Mouse (Mus musculus) intestine, embryonic 16.5 days (tissue): ENCODE measurements around the gene Pik3c2b. TPM values are rescaled to one million over a fixed set of nuclear protein-coding genes. Genes with fewer than 3 reads are reported as not detected.

ENCODE experiments used
- ATAC-seq: fragments of 200-750 bp; cut with Nextera tagmentation; 2 replicates; pipeline ENCODE4 v1.8.0; 2017; ENCODE audit warnings: moderate TSS enrichment, moderate library complexity
- H3K27ac ChIP-seq: fragments of 300-500 bp; sonication (generic); 2 replicates; pipeline ENCODE4 v1.5.1; 2014; ENCODE audit warnings: mild to moderate bottlenecking, low read length
- H3K27me3 ChIP-seq: fragments of 300-500 bp; sonication (generic); replicated peaks from 2 replicates; pipeline ENCODE4 v1.6.1; 2014; ENCODE audit warnings: low read length, control low read depth, mixed read lengths; ENCODE audit not compliant: control insufficient read depth, insufficient read depth
- H3K36me3 ChIP-seq: fragments of 300-500 bp; sonication (generic); 2 replicates; pipeline ENCODE4 v1.6.1; 2014; ENCODE audit warnings: low read length, control low read depth; ENCODE audit not compliant: control insufficient read depth, insufficient read depth
- H3K4me1 ChIP-seq: fragments of 300-500 bp; sonication (generic); 2 replicates; pipeline ENCODE4 v1.6.1; 2014; ENCODE audit warnings: low read length, control low read depth, mixed read lengths; ENCODE audit not compliant: control insufficient read depth, insufficient read depth
- H3K4me2 ChIP-seq: fragments of 300-500 bp; sonication (generic); 2 replicates; pipeline ENCODE4 v1.6.1; 2014; ENCODE audit warnings: low read depth, low read length, control low read depth
- H3K4me3 ChIP-seq: fragments of 300-500 bp; sonication (generic); 2 replicates; pipeline ENCODE4 v1.5.1; 2014; ENCODE audit warnings: mild to moderate bottlenecking, low read length
- H3K9ac ChIP-seq: fragments of 300-500 bp; sonication (generic); 2 replicates; pipeline ENCODE4 v1.6.1; 2014; ENCODE audit warnings: low read depth, low read length
- H3K9me3 ChIP-seq: fragments of 300-500 bp; sonication (generic); 2 replicates; pipeline ENCODE4 v1.6.1; 2016; ENCODE audit warnings: low read length, control low read depth; ENCODE audit not compliant: control insufficient read depth
- WGBS: fragments of 180-500 bp; shearing (Covaris S2); extraction: QIAGEN DNeasy Blood & Tissue Kit; methylation state at CpG from one replicate; pipeline ENCODE4 v1.1.7; 2014; 5-methylcytosine and 5-hydroxymethylcytosine counted together
- polyA plus RNA-seq: library from polyadenylated mRNA; unstranded; fragments of >200 nt; fragmentation: Nextera tagmentation; extraction: Ambion mirVana; gene quantifications from 2 replicates; pipeline ENCODE4 v1.2.1, GENCODE M21; 2015

The Pik3c2b gene
- polyA plus RNA-seq, 1 experiment from 2014 or later: 5.3 TPM

DNA sequence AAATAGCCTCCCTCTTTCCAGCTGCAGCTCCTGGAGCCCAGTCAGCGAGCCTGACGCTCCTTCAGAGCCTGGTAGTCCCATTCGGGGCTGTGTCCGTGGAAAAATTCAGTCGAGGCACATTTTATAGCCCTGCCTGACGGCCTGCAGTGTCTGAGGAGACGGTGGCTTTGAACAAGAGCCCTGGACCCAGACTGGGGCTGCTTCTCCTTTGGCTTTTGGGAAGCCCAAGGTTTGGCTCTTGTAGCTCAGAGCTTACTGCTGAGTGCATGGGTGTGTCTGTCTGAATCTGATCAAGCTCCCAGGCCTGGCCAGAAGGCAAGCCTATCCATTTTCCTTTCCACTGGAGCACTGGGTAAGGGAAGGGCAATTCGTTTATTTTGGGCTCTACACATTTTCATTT is 2.1 kb downstream of the Pik3c2b start:
- Histone ChIP-seq H3K27me3 (no peaks in the 10 kb centered on the region), H3K4me3 (peak overlapping the region; percentile 72), H3K27ac (peak overlapping the region; percentile 92), H3K9me3 (no peaks in the 10 kb centered on the region), H3K4me2 (peak overlapping the region; percentile 92), H3K4me1 (peaks cover 37% of the 10 kb centered on the region), H3K36me3 (no peaks in the 10 kb centered on the region), H3K9ac (peak overlapping the region; percentile 98)
- ATAC-seq: no peak
- WGBS: 46% methylated on average over 8 of the region's 8 CpGs

DNA sequence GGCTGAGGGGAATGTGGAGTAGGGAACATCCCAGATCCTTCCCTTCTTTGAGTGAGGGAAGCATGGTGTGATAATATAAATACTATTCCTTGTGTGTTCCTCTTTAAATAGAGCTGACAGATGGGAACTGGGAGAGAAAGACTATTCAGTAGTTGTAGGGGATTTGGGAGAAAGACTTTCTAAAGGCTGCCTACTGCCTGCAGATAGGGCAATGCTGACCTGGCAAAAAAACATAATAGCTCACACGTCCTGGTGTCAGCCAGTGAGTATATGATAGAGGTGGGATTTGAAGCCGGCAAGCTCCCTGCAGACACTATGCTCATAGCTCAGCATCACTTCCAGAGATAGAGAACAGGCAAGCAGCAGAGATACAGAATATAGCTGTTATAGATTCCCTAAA is 3.2 kb downstream of the Pik3c2b start:
- Histone ChIP-seq H3K9ac (no peak overlapping the region), H3K36me3 (no peaks in the 10 kb centered on the region), H3K27me3 (no peaks in the 10 kb centered on the region), H3K4me2 (no peak overlapping the region), H3K4me3 (no peak overlapping the region), H3K4me1 (peaks cover 43% of the 10 kb centered on the region), H3K27ac (no peak overlapping the region), H3K9me3 (no peaks in the 10 kb centered on the region)
- no peak for ATAC-seq
- 42% methylated on average over 2 of the region's 2 CpGs for WGBS

DNA sequence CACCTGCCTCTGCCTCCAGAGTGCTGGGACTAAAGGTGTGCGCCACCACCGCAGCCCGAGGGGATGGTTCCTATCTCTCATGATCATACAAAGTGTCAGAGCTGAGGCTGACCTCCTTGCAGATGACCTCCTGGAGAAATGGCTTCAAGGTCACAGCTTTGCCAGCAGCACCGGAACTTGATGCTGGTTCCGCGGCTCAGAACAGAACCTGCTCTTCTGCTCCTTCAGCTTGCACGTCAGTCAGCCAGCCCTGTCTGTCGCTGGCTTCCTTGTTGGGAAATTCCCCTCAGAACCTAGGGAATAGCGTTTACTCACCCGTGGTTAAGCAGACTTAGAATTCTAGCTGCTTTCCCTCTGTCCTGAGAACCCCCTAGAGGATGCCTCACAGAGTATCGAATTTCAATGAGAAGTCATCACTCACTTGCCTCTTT is 4.5 kb downstream of the Pik3c2b start:
- H3K4me1 ChIP-seq: peaks cover 40% of the 10 kb centered on the region
- no peak overlapping the region for H3K4me2 ChIP-seq
- H3K27me3 ChIP-seq: no peaks in the 10 kb centered on the region
- no peak for ATAC-seq
- H3K4me3 ChIP-seq: no peak overlapping the region
- no peak overlapping the region for H3K9ac ChIP-seq
- peak overlapping the region; percentile 65 for H3K27ac ChIP-seq
- H3K9me3 ChIP-seq: no peaks in the 10 kb centered on the region
- 33% methylated on average over 11 of the region's 11 CpGs for WGBS
- no peaks in the 10 kb centered on the region for H3K36me3 ChIP-seq

DNA sequence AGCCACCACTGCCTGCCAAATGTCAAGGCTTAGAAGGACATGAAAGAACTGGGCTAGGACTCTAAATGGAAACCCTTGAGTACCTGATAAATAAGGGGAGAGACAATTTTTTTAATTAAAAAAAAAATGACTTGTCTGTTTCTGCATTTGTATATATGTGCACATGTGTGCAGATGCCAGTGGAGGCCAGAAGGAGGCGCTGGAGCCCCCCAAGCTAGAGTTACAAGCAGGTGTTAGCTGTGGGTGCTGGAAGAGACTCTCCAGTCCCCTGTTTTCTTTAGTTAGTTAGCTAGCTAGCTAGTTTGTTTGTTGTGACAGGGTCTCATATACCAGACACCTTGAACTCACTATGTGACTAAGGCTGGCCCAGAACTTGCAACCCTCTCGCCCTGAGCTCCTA is 6.4 kb downstream of the Pik3c2b start:
- H3K4me3 ChIP-seq: no peak overlapping the region
- peak overlapping the region; percentile 54 for H3K27ac ChIP-seq
- H3K4me2 ChIP-seq: no peak overlapping the region
- no peaks in the 10 kb centered on the region for H3K27me3 ChIP-seq
- no peaks in the 10 kb centered on the region for H3K9me3 ChIP-seq
- H3K9ac ChIP-seq: 0 out of 2 replicates have a peak overlapping the region, but pooled peaks have one; percentile 13
- 84% methylated on average over 2 of the region's 2 CpGs for WGBS
- H3K36me3 ChIP-seq: no peaks in the 10 kb centered on the region
- no peak for ATAC-seq
- H3K4me1 ChIP-seq: peaks cover 38% of the 10 kb centered on the region

DNA sequence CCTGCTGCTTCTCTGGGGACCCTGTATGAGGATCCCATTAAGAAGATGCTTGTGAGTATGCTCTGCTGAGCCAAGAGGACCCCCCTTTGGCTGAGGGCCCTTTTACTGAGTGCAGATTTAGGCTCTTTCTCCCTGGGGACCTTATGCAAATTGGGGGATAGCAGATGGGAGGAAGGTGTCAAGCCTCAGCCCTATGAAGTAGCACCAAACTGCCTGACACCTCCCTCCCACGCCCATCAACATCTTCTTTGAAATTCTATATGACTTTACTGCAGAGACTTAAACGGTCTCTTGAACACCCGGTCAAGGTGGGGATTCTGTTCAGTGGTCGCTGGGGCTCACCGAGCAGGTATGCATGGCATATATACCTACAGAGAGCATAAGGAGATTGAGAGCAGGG is 7.6 kb downstream of the Pik3c2b start:
- WGBS: 48% methylated on average over 5 of the region's 5 CpGs

DNA sequence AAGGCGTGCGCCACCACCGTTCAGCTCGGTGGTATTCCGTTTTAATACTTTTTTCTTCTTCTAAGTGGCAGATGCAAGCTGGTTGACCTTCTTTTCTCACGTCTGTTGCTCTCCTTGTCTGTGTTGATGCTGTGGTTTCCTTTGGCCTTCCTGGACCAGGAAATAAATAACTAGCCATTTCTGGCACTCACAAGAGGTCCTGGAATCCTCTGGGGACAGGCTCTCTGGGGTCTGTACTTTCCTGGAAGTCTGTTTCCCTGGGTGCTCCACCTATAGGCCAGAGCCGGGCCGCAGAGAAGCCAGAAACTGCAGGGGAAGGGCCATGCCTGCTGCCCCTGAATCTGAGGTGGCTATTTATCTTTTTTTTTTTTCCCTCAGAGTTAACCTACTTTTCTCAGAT is 8.9 kb downstream of the Pik3c2b start:
- Histone ChIP-seq H3K27ac (no peak overlapping the region), H3K4me2 (no peak overlapping the region), H3K27me3 (no peaks in the 10 kb centered on the region), H3K9me3 (no peaks in the 10 kb centered on the region), H3K9ac (no peak overlapping the region), H3K4me1 (peaks cover 40% of the 10 kb centered on the region), H3K36me3 (no peaks in the 10 kb centered on the region), H3K4me3 (no peak overlapping the region)
- WGBS: 70% methylated on average over 8 of the region's 8 CpGs
- no peak for ATAC-seq

More for the DNA sequence above, 7.6 kb downstream of the Pik3c2b start:
- no peak overlapping the region for H3K4me2 ChIP-seq
- no peak for ATAC-seq
- H3K9me3 ChIP-seq: no peaks in the 10 kb centered on the region
- no peaks in the 10 kb centered on the region for H3K36me3 ChIP-seq
- peak overlapping the region; percentile 17; the same call in 1 of the 2 replicates for H3K9ac ChIP-seq
- no peaks in the 10 kb centered on the region for H3K27me3 ChIP-seq
- peaks cover 38% of the 10 kb centered on the region for H3K4me1 ChIP-seq
- peak overlapping the region; percentile 54; the same call in 1 of the 2 replicates for H3K27ac ChIP-seq
- no peak overlapping the region for H3K4me3 ChIP-seq

DNA sequence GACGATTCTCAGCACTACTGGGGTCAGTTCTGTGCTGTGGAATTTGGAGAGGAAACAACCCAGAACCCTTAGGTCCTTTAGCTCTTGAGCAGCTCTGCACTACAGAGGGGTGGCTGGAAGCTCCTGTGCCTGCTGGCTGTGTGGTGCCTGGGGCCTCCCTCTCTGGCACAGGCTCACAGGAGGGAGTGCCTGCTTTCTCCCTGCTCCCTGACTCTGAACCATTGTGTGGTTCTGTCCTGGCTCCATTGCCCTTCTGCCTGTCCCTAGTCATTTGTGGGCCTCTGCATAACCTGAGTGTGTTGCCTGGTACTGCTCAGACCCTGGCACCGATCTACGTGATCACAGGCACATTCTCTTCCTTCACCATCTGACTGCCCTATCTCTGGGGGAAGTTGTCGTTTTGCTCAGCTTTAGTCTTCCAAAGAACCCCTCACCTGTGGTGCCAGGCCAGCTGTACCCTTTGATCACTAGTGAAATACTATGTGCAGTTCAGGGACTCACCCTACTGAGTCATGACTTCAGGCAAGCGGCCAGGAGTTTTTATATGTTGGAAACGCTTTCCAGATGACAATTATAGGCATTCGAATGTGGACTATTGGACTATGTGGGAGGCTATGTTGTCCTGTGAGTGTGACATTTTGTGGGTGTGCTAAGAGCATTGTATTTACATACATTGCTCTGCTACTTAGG is 12.0 kb downstream of the Pik3c2b start:
- peak overlapping the region; percentile 85 for H3K27ac ChIP-seq
- peak; percentile 91 for ATAC-seq

DNA sequence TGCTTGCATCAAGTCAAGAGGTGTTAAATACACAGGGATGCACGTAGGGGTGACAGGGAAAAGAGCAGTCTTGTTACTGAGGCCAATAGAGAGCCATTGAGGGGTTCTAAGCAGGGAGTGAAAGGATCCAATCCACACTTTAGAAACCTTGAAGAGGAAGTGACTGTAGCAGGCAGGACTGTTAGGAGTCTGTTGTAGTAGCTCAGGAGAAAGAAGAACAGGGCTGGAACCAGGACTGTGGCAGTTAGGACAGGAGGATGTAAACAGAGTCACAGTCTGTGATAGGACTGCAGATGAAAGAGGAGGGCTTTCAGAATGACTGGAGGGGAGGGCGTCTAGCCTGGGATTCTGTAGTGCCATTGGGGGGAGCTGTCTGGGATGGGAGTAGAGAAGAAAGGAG is 14.1 kb downstream of the Pik3c2b start:
- WGBS: 60% methylated on average over 2 of the region's 2 CpGs
- no peak overlapping the region for H3K27ac ChIP-seq
- H3K4me2 ChIP-seq: no peak overlapping the region
- H3K27me3 ChIP-seq: no peaks in the 10 kb centered on the region
- H3K9me3 ChIP-seq: no peaks in the 10 kb centered on the region
- H3K4me3 ChIP-seq: no peak overlapping the region
- H3K36me3 ChIP-seq: no peaks in the 10 kb centered on the region
- ATAC-seq: no peak
- peaks cover 27% of the 10 kb centered on the region for H3K4me1 ChIP-seq
- no peak overlapping the region for H3K9ac ChIP-seq

More for the DNA sequence above, 12.0 kb downstream of the Pik3c2b start:
- peaks cover 33% of the 10 kb centered on the region for H3K4me1 ChIP-seq
- H3K9me3 ChIP-seq: no peaks in the 10 kb centered on the region
- WGBS: 40% methylated on average over 7 of the region's 7 CpGs
- H3K27me3 ChIP-seq: no peaks in the 10 kb centered on the region
- peak overlapping the region; percentile 36 for H3K9ac ChIP-seq
- H3K4me3 ChIP-seq: no peak overlapping the region
- peak overlapping the region; percentile 35 for H3K4me2 ChIP-seq
- H3K36me3 ChIP-seq: no peaks in the 10 kb centered on the region

DNA sequence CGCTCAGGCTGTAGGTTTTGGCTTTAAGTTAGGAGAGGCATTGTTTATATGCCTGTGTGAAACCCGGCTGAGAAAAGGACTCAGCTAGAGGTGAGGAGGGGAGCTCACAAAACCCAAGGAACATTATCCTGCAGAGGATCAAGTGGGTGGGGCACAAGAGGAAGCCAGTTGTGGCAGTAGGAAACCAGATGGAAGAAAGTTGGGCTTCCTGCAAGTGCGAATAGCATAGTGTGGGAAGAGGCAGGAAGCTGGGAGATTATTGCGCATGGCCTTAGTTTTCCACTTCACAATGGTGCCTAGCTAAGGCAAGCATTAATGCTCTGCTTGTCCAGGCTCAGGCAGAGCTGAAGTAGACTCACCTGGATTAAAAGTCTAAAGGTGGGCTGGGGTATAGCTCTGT is 15.2 kb downstream of the Pik3c2b start:
- ATAC-seq: no peak
- Histone ChIP-seq H3K9ac (no peak overlapping the region), H3K36me3 (no peaks in the 10 kb centered on the region), H3K27me3 (no peaks in the 10 kb centered on the region), H3K27ac (0 out of 2 replicates have a peak overlapping the region, but pooled peaks have one; percentile 12), H3K4me3 (no peak overlapping the region), H3K4me2 (no peak overlapping the region), H3K9me3 (no peaks in the 10 kb centered on the region), H3K4me1 (peaks cover 27% of the 10 kb centered on the region)
- 49% methylated on average over 4 of the region's 4 CpGs for WGBS

DNA sequence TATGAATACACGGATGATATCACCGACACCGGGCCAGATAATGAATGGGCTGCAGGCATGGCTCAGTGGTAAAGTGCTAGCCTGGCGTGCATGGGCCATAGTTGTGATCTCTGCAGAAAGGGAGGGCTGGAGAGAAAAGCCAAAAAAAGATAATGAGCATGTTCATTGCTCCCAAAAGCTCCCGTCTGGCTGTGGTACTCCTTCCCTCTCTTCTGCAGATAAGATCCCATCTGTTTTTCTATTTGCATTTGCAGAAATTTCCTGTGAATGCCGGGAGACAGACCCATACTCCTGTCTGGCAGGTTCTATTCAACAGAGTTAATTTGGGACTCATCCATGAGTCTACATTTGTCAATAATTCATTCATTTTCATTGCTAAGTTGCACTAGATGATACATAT is 17.7 kb downstream of the Pik3c2b start:
- ATAC-seq: no peak
- H3K4me1 ChIP-seq: peaks cover 14% of the 10 kb centered on the region

More for the DNA sequence above, 17.7 kb downstream of the Pik3c2b start:
- Histone ChIP-seq H3K9ac (no peak overlapping the region), H3K4me2 (no peak overlapping the region), H3K9me3 (no peaks in the 10 kb centered on the region), H3K36me3 (no peaks in the 10 kb centered on the region), H3K4me3 (no peak overlapping the region), H3K27ac (no peak overlapping the region), H3K27me3 (no peaks in the 10 kb centered on the region)
- 87% methylated on average over 6 of the region's 6 CpGs for WGBS
